Mouse (Mus musculus) midbrain, embryonic 13.5 days (tissue): ENCODE data around the gene Tsfm. TPM values are rescaled to one million over a fixed set of nuclear protein-coding genes. Genes with fewer than 3 reads are reported as not detected.
"Not testable (repeated sequence)": the region's sequence is repeated elsewhere in the genome, so short reads cannot be mapped to it uniquely, and the experiment has no call there.

Experiments used
- ATAC-seq: fragments of 200-750 bp; cut with Nextera tagmentation; 2 replicates; pipeline ENCODE4 v1.8.0; 2017; ENCODE audit warnings: mild to moderate bottlenecking, moderate TSS enrichment, moderate library complexity
- H3K27ac ChIP-seq: fragments of 300-500 bp; sonication (generic); 2 replicates; pipeline ENCODE4 v1.5.1; 2015; ENCODE audit warnings: inconsistent platforms, mild to moderate bottlenecking, moderate library complexity
- H3K27me3 ChIP-seq: fragments of 300-500 bp; sonication (generic); 2 replicates; pipeline ENCODE4 v1.6.1; 2015; ENCODE audit warnings: mild to moderate bottlenecking, inconsistent platforms
- H3K36me3 ChIP-seq: fragments of 300-500 bp; sonication (generic); 2 replicates; pipeline ENCODE4 v1.6.1; 2015; ENCODE audit warnings: mild to moderate bottlenecking, inconsistent platforms
- H3K4me1 ChIP-seq: fragments of 300-500 bp; sonication (generic); replicated peaks from 2 replicates; pipeline ENCODE4 v1.6.1; 2015; ENCODE audit warnings: inconsistent platforms
- H3K4me2 ChIP-seq: fragments of 300-500 bp; sonication (generic); replicated peaks from 2 replicates; pipeline ENCODE4 v1.6.1; 2015; ENCODE audit warnings: moderate library complexity, mild to moderate bottlenecking, inconsistent platforms
- H3K4me3 ChIP-seq: fragments of 300-500 bp; sonication (generic); replicated peaks from 2 replicates; pipeline ENCODE4 v1.5.1; 2015; ENCODE audit warnings: mild to moderate bottlenecking, inconsistent platforms
- H3K9ac ChIP-seq: fragments of 300-500 bp; sonication (generic); replicated peaks from 2 replicates; pipeline ENCODE4 v1.6.1; 2015; ENCODE audit warnings: mild to moderate bottlenecking, inconsistent platforms
- H3K9me3 ChIP-seq: fragments of 300-500 bp; sonication (generic); 2 replicates; pipeline ENCODE4 v1.6.1; 2016; ENCODE audit warnings: mild to moderate bottlenecking, inconsistent platforms
- WGBS: fragments of 180-500 bp; shearing (Covaris S2); methylation state at CpG from one replicate; pipeline ENCODE4 v1.1.7; 2015; 5-methylcytosine and 5-hydroxymethylcytosine counted together
- polyA plus RNA-seq: library from polyadenylated mRNA; unstranded; fragments of >200 nt; fragmentation: Nextera tagmentation; extraction: Ambion mirVana; gene quantifications from 2 replicates; pipeline ENCODE4 v1.2.1, GENCODE M21; 2015

Gene Tsfm
- polyA plus RNA-seq, 1 experiment from 2014 or later, result 63.9 TPM

DNA sequence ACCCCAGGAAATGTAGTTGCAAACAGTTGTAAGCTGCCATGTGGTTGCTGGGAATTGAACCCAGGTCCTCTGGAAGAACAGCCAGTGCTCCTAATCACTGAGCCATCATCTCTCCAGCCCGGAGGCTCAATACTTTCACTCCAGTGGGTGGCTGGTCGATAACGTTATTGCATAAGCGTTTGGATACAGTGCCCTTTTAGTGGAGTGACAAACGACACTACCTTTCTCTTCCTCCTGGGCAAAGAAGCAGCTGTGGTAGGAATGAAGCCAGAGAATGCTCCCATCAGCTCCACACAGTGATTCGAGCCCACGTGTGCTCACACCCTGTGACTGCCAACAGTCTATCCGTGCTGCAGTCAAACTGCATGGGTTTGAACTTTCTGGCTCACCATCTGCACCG, 40.6 kb upstream of the Tsfm start:
- Histone ChIP-seq H3K36me3 (peaks cover 25% of the 10 kb centered on the region), H3K27me3 (peaks cover 11% of the 10 kb centered on the region), H3K9ac (peak overlapping the region; percentile 80), H3K4me3 (peak overlapping the region; percentile 66), H3K4me2 (peak overlapping the region; percentile 70), H3K9me3 (no peaks in the 10 kb centered on the region), H3K27ac (peak overlapping the region; percentile 79; the same call in 1 of the 2 replicates), H3K4me1 (peaks cover 35% of the 10 kb centered on the region)
- ATAC-seq, result no peak
- 81% methylated on average over 9 of the region's 9 CpGs for WGBS

DNA sequence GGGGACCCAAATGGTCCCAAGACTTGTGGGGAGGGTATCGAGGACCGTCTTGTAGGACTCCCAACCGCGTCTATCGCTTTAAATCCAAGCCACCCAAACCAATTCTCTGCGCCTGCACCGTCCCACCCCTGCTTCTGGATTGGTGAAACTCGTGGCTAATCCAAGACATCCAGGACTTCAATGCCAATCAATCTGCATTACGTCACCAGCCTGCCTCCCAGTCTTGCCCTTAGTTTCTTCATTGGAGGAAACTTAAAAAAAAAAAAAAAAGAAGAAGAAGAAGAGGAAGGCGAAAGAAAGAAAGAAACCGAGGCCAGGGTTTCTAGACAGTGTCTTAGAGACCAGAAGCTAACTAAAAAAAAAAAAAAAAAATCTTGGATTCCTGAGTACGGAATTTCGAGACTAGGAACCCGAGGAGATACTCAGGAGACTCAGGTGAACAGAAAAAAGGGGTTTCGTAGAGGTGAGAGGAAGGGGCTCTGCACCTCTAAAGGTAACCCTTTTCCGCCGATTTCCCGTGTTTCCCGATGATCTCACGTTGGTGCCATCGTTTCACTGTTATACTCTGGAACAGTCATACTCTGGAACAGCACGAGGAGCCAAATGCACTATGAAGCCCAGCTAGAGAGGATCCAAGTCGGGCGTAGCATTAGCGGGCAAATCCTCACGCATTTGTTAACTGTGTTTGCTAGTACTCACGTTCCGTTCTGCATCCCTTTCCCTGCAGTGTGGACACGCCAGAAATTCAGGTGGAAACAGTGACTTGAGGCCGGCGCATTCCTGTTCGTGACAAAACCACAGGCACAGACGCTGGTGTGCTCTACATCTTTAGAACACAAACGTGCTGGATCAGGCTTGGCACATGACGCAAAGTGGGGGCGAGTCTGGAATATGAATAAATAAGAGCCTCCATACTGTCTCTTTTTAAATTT, 39.8 kb upstream of the Tsfm start, which contains the start of gene Tspan31:
Gene Tspan31 (minus strand): TSS at position 75 of the 932 bp plus-strand sequence.
- ATAC-seq, result peak; percentile 94
- Histone ChIP-seq H3K27me3 (0 out of 2 replicates have a peak, but pooled peaks cover 5% of the 10 kb centered on the region), H3K27ac (peak within 1 kb of the TSS; percentile 92), H3K36me3 (peaks cover 32% of the 10 kb centered on the region), H3K9ac (peak within 1 kb of the TSS; percentile 80), H3K4me2 (peak within 1 kb of the TSS; percentile 70), H3K9me3 (no peaks in the 10 kb centered on the region), H3K4me1 (peaks cover 39% of the 10 kb centered on the region), H3K4me3 (peak within 1 kb of the TSS; percentile 66)
- WGBS, result 2% methylated on average over 36 of the region's 36 CpGs

DNA sequence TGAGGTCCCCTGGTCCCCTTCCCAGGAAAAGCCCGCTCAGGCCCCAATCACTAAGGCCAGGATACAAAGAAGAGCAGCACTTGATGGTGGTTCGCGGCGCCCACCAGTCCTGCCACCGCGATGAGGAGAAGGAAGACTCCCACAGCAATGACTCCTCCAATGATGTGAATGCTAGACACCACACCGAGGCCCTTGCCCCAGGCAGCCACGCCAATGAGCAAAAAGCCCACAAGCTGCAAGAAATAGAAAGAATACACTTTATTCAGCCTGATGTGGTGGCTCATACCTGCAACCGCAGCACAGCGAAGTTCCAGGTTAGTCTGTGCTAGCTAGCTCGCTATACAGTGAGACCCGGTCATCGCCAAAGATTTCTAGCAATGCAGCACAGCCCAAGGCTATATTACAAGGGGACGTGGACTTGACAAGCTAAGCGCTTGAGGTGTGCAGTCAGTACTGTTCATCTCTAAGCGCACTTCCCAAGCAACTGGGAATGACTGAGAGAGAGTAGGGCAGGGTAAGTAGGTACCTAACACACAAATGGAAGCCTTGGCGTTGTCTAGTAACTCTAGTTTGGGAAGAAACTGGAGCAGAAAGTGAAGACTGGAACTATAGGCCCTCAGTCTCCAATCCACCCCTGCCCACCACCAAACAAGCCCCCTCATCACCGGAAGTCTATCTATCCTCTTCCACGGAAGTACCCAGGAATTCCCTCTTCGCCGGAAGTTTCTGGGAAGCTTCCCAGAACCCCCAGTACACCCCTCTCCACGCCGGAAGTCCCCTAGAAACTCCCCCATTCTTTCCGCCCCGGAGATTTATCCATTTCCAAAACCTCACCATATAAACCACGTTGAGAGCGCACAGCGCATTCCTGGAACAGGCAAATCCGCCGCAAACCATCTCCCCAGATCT, 38.9 kb upstream of the Tsfm start:
- WGBS, result 8% methylated on average over 30 of the region's 30 CpGs
- H3K36me3 ChIP-seq, result peaks cover 40% of the 10 kb centered on the region
- no peaks in the 10 kb centered on the region for H3K9me3 ChIP-seq
- H3K9ac ChIP-seq, result peak overlapping the region; percentile 63
- H3K4me1 ChIP-seq, result peaks cover 48% of the 10 kb centered on the region
- ATAC-seq, result peak; percentile 85
- H3K27me3 ChIP-seq, result no peaks in the 10 kb centered on the region
- H3K4me2 ChIP-seq, result peak overlapping the region; percentile 70
- peak overlapping the region; percentile 66 for H3K4me3 ChIP-seq
- peak overlapping the region; percentile 92 for H3K27ac ChIP-seq

DNA sequence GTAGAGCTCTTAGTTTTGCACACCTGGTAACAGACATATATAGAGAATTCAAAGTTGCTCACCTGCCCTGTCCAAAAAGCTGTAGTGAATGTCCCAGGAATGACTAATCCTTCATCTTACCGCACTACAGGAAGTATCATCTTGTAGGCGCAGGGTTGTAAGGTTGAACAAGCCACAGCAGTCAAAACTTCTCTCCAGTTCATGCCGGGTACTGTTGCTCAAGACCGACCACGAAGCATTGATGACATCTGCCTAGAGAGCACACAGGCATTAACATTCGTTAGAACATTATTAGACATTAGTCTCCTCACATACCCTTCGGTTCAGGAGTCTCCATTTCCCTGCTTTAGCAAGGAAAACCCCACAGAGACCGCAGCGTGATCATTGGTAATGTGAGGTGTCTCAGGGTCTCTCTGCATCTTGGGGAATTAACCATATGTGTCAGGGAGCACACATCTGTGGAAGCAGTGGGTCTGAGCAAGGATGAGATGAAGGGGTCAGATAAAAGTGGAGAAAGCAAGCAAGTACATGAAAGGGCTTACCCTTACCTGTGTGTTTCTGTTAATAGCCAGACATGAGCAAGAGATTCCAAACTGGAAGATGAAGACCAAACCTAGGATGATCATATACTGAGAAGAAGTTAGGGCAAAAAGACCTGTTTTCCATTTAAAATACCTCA, 37.9 kb upstream of the Tsfm start:
- Histone ChIP-seq H3K9me3 (no peaks in the 10 kb centered on the region), H3K4me2 (peak overlapping the region; percentile 70), H3K36me3 (peaks cover 40% of the 10 kb centered on the region), H3K4me3 (peak overlapping the region; percentile 66), H3K27me3 (no peaks in the 10 kb centered on the region), H3K4me1 (peaks cover 49% of the 10 kb centered on the region), H3K27ac (peak overlapping the region; percentile 92; the same call in 1 of the 2 replicates), H3K9ac (peak overlapping the region; percentile 63)
- no peak for ATAC-seq
- WGBS, result 80% methylated on average over 9 of the region's 9 CpGs

DNA sequence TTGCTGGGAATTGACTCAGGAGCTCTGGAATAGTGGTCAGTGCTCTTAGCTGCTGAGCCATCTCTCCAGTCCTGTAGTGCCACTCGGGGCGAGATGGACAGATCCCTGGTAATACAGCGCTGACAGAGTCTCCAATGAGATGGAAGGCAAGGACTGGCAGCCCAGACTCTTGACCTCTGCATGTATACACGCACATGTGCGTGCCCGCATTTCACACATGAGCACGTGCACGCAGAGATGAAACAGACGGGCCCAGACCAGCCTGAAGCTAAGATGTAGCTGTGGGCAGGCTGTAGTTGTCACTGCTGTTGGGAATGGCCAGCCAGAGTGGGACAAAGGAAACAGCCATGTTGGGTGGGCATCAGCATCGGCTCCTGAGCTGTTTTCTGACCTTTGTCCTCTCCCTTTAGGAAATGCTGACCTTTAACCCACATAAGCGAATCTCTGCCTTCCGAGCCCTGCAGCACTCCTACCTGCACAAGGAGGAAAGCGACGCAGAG, 35.9 kb upstream of the Tsfm start:
- Histone ChIP-seq H3K36me3 (peaks cover 40% of the 10 kb centered on the region), H3K9me3 (no peaks in the 10 kb centered on the region), H3K9ac (no peak overlapping the region), H3K27me3 (no peaks in the 10 kb centered on the region), H3K4me1 (peaks cover 59% of the 10 kb centered on the region), H3K4me3 (0 out of 2 replicates have a peak overlapping the region, but pooled peaks have one; percentile 8), H3K27ac (peak overlapping the region; percentile 2; the same call in 1 of the 2 replicates), H3K4me2 (no peak overlapping the region)
- WGBS, result 88% methylated on average over 14 of the region's 14 CpGs
- ATAC-seq, result no peak

DNA sequence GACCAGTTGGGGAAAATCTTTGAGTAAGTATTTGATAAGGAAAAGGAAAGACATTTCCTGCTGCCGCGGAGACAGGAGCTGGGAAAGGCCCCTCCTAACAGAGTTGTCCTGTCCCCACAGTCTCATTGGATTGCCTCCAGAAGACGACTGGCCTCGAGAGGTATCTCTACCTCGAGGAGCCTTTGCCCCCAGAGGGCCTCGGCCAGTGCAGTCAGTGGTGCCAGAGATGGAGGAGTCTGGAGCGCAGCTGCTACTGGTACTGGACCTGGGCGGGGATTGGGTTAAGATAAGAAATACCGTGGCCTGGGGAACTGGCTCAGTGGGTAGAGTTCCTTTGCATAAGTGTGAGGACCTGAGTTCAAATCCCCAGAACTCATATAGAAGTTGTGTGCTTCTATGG, 35.3 kb upstream of the Tsfm start:
- no peak overlapping the region for H3K9ac ChIP-seq
- H3K36me3 ChIP-seq, result peaks cover 40% of the 10 kb centered on the region
- H3K4me2 ChIP-seq, result no peak overlapping the region
- H3K27ac ChIP-seq, result 0 out of 2 replicates have a peak overlapping the region, but pooled peaks have one; percentile 21
- no peak for ATAC-seq
- peak overlapping the region; percentile 17; the same call in 1 of the 2 replicates for H3K4me3 ChIP-seq
- H3K27me3 ChIP-seq, result no peaks in the 10 kb centered on the region
- WGBS, result 91% methylated on average over 9 of the region's 9 CpGs
- peaks cover 60% of the 10 kb centered on the region for H3K4me1 ChIP-seq
- H3K9me3 ChIP-seq, result no peaks in the 10 kb centered on the region

DNA sequence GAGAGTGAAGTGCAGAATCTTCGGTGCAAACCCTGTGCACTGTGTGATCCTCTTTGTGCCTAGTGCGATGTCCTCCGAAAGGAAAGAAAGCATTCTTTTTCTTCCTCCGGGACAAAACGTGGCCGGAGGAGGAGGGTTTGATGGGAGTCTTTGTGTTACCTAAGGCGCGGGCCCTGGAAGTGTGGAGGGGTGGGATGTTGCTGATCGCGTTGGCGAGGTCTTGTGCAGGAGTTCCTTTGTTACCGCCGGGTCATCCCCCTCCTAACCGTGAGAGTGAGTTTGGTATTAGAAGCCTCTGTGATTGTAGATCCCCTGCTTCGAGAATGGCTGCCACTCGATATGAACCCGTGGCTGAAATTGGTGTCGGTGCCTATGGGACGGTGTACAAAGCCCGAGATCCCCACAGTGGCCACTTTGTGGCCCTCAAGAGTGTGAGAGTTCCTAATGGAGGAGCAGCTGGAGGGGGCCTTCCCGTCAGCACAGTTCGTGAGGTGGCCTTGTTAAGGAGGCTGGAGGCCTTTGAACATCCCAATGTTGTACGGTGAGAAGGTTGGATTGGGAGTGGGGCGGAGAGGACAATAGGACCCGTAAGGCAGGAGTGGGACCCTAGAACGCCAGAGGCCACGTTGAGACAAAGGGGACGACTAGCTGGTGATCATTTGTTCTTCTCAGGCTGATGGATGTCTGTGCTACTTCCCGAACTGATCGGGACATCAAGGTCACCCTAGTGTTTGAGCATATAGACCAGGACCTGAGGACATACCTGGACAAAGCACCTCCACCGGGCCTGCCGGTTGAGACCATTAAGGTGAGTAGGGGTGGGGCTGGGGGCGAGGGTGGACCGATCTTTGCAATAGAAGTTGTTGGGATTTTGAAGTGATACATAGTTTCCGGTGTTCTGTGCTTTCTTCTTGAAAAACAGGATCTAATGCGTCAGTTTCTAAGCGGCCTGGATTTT, 33.6 kb upstream of the Tsfm start:
- peak; percentile 0; the same call in 1 of the 2 replicates for ATAC-seq
- 13% methylated on average over 37 of the region's 37 CpGs for WGBS
- Histone ChIP-seq H3K4me1 (peaks cover 57% of the 10 kb centered on the region), H3K27ac (peak overlapping the region; percentile 90), H3K4me3 (peak overlapping the region; percentile 77), H3K9ac (peak overlapping the region; percentile 96), H3K4me2 (peak overlapping the region; percentile 93), H3K9me3 (no peaks in the 10 kb centered on the region), H3K27me3 (no peaks in the 10 kb centered on the region), H3K36me3 (peaks cover 40% of the 10 kb centered on the region)

DNA sequence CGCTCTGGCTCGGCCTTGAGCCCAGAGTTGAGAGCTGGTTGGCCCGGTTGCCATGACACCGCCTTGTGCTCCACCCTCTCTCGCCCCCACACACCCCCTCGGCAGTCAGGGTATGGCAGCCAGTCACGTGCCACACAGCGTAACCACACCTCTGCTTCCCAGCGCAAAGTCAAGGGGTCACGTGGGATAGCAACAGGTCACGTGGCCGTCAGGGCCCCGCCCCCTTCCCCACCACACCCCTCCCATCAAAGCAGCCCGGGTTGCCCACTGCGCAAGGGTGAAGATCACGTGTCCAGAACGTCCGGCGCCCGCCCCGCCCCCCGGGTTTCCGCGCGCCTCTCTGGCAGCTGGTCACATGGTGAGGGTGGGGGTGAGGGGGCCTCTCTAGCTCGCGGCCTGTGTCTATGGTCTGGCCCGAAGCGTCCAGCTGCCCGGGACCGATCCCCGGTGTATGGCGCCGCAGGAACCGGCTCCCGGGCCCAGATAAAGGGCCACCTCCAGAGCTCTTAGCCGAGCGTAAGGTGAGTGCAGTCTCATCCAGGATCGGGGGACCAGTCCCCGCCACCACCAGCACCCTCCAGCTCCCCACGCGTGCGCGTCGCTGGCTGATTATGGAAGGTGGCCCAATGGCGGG, 32.7 kb upstream of the Tsfm start, which contains the start of gene Cdk4:
Gene Cdk4 (plus strand): TSS at position 296 of the 634 bp plus-strand sequence.
- H3K36me3 ChIP-seq, result peaks cover 37% of the 10 kb centered on the region
- H3K4me2 ChIP-seq, result peak within 1 kb of the TSS; percentile 93
- no peaks in the 10 kb centered on the region for H3K27me3 ChIP-seq
- peak within 1 kb of the TSS; percentile 90 for H3K27ac ChIP-seq
- ATAC-seq, result peak; percentile 86
- H3K9ac ChIP-seq, result peak within 1 kb of the TSS; percentile 96
- peak within 1 kb of the TSS; percentile 77 for H3K4me3 ChIP-seq
- H3K9me3 ChIP-seq, result no peaks in the 10 kb centered on the region
- 0% methylated on average over 46 of the region's 46 CpGs for WGBS
- peaks cover 56% of the 10 kb centered on the region for H3K4me1 ChIP-seq

DNA sequence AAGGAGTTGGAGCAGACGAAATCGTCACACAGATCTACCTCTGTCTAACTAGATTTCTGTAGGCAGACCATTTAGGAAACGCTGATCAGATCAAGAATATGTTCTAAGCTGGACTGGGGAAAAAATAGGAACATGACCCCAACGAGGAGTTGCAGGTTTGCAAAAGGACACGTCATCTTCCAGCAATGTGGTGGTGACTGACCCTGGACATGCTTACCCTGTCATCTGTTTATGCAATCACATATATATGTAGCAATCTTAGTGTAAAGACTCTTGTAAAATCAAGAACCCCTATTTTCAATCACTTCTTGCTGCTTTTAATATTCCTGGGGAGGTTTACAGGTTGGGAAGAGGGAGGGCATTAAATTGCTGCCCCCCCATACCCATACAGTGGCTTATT, 31.9 kb upstream of the Tsfm start:
- Histone ChIP-seq H3K27me3 (no peaks in the 10 kb centered on the region), H3K9me3 (no peaks in the 10 kb centered on the region), H3K4me3 (no peak overlapping the region; the same call in 1 of the 2 replicates), H3K27ac (peak overlapping the region; percentile 82), H3K4me2 (peak overlapping the region; percentile 45; the same call in 1 of the 2 replicates), H3K9ac (no peak overlapping the region), H3K36me3 (peaks cover 30% of the 10 kb centered on the region), H3K4me1 (peaks cover 56% of the 10 kb centered on the region)
- no peak for ATAC-seq
- whole genome bisulfite sequencing, result 76% methylated on average over 5 of the region's 5 CpGs

DNA sequence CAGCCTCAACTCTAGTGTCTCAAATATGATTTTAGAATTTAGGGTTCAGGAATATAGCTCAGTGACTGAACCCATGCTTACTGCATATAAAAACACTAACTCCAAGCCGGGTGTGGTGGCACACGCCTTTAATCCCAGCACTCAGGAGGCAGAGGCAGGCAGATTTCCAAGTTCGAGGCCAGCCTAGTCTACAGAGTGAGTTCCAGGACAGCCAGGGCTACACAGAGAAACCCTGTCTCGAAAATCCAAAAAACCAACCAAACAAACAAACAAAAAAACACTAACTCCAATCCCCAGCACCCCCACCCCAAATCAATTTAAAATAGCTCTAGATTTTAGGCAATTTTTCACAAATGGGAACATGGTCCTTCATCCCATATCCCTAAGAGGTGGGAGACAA, 31.5 kb upstream of the Tsfm start:
- H3K4me2 ChIP-seq, ATAC-seq, H3K9ac ChIP-seq, H3K9me3 ChIP-seq, H3K4me3 ChIP-seq, H3K27me3 ChIP-seq: not testable (repeated sequence)
- Histone ChIP-seq H3K36me3 (peaks cover 30% of the 10 kb centered on the region), H3K27ac (peak overlapping the region; percentile 82), H3K4me1 (peaks cover 60% of the 10 kb centered on the region)
- 89% methylated on average over 4 of the region's 4 CpGs for WGBS
